Mouse (Mus musculus) adrenal gland, postnatal 4 days (tissue): Measurements from ENCODE around the gene Sbk1. TPM values are rescaled to one million over a fixed set of nuclear protein-coding genes. Genes with fewer than 3 reads are reported as not detected.

Experiments used
- DNase-seq, 2 experiments: peaks; one replicate each; pipeline ENCODE4 v3.0.0; 2021 to 2022; ENCODE audit warnings: low spot score in 2 of 2, mixed read lengths in 2 of 2
- long read RNA-seq, 2 experiments: library from polyadenylated mRNA; stranded (forward); transcript quantifications; one replicate each; pipeline ENCODE4 v2.0.0; 2021
- total RNA-seq, 2 experiments: library from RNA; stranded (reverse); gene quantifications; 2 replicates each; pipeline ENCODE4 v1.2.3; 2021

The Sbk1 gene
- 10 to 100 TPM; 60.4 to 60.6 TPM for total RNA-seq
- long read RNA-seq, experiment 1, full-length matches to known transcripts: 86 of 112 reads
- long read RNA-seq, experiment 1, partial matches to known transcripts: 20 of 112 reads
- long read RNA-seq, experiment 1, other reads (novel, unspliced or antisense): 6 of 112 reads
- long read RNA-seq, experiment 2, full-length matches to known transcripts: 108 of 140 reads
- long read RNA-seq, experiment 2, partial matches to known transcripts: 29 of 140 reads
- long read RNA-seq, experiment 2, other reads (novel, unspliced or antisense): 3 of 140 reads

- DNase-seq: peak; percentile 77
These were observed at the start of gene Sbk1 for GRCm38 (mm10) chr7:126271712-126272683. TSS of gene Sbk1 (plus strand) at chr7:126272619.

- no peak for DNase-seq
These were observed 49.7 kb upstream of the Sbk1 start for GRCm38 (mm10) chr7:126222753-126223152.

- no peak for DNase-seq
These were observed 46.3 kb upstream of the Sbk1 start for GRCm38 (mm10) chr7:126226136-126226535.

- DNase-seq: no peak
These were observed 41.9 kb upstream of the Sbk1 start for GRCm38 (mm10) chr7:126230357-126231148.

- DNase-seq: no peak
These were observed 39.9 kb upstream of the Sbk1 start for GRCm38 (mm10) chr7:126232345-126233071.

- DNase-seq: no peak
These were observed 37.8 kb upstream of the Sbk1 start for GRCm38 (mm10) chr7:126234611-126235010.

GRCm38 (mm10) chr7:126236083-126236793 is 36.2 kb upstream of the Sbk1 start:
- DNase-seq: no peak

GRCm38 (mm10) chr7:126236794-126237192 is 35.6 kb upstream of the Sbk1 start:
- no peak for DNase-seq

GRCm38 (mm10) chr7:126240814-126241360 is 31.5 kb upstream of the Sbk1 start:
- DNase-seq: no peak

- DNase-seq: no peak
These were observed 28.2 kb upstream of the Sbk1 start for GRCm38 (mm10) chr7:126244168-126244750.

GRCm38 (mm10) chr7:126248088-126248487 is 24.3 kb upstream of the Sbk1 start:
- no peak for DNase-seq

- no peak for DNase-seq
These were observed 23.7 kb upstream of the Sbk1 start for GRCm38 (mm10) chr7:126248641-126249141.

- no peak for DNase-seq
These were observed 23.3 kb upstream of the Sbk1 start for GRCm38 (mm10) chr7:126249146-126249545.

GRCm38 (mm10) chr7:126249986-126250385 is 22.4 kb upstream of the Sbk1 start:
- DNase-seq: no peak

GRCm38 (mm10) chr7:126250481-126250880 is 21.9 kb upstream of the Sbk1 start:
- no peak for DNase-seq

GRCm38 (mm10) chr7:126251698-126252097 is 20.7 kb upstream of the Sbk1 start:
- DNase-seq: no peak

GRCm38 (mm10) chr7:126252230-126252629 is 20.2 kb upstream of the Sbk1 start:
- DNase-seq: no peak

- DNase-seq: peak in 1 of 2 experiments; percentile 35
These were observed 11.9 kb upstream of the Sbk1 start for GRCm38 (mm10) chr7:126260280-126261210.
